In genomic region chr6:116389481-116389880, GRCm38 (mm10) we compare ENCODE assay signal across 32 mouse cellular contexts.
"Had no signal": no experiment of that assay in that cellular context is flagged by ENCODE, and none has a peak within 500 bp of the region (broad histone marks: within the 10 kb centered on the region; RNA-seq: fewer than 3 reads in every experiment).

No protein-coding gene starts in this region.

- H3K4me1 ChIP-seq: limb, embryonic 15.5 days had no signal

- ATAC-seq: liver, embryonic 12.5 days; liver, postnatal 0 days; lung, postnatal 0 days; midbrain, embryonic 13.5 days; midbrain, embryonic 15.5 days; midbrain, embryonic 16.5 days had no signal

- H3K4me2 ChIP-seq: limb, embryonic 12.5 days; limb, embryonic 13.5 days; limb, embryonic 15.5 days; liver, embryonic 11.5 days; liver, embryonic 12.5 days; liver, embryonic 13.5 days; liver, embryonic 15.5 days; lung, embryonic 14.5 days; lung, embryonic 15.5 days; midbrain, embryonic 11.5 days; midbrain, embryonic 12.5 days; midbrain, embryonic 13.5 days; midbrain, embryonic 15.5 days; neural tube, embryonic 12.5 days had no signal

- H3K9ac ChIP-seq: limb, embryonic 12.5 days; limb, embryonic 13.5 days; limb, embryonic 15.5 days; liver, embryonic 12.5 days; liver, embryonic 13.5 days; liver, embryonic 14.5 days; liver, embryonic 15.5 days; liver, postnatal 0 days; lung, embryonic 14.5 days; lung, embryonic 15.5 days; midbrain, embryonic 12.5 days; midbrain, embryonic 13.5 days; midbrain, embryonic 15.5 days; neural tube, embryonic 12.5 days had no signal

- H3K36me3 ChIP-seq: limb, embryonic 10.5 days; limb, embryonic 12.5 days; limb, embryonic 13.5 days; limb, embryonic 15.5 days; lung, embryonic 15.5 days; midbrain, embryonic 10.5 days; midbrain, embryonic 12.5 days; midbrain, embryonic 13.5 days; midbrain, embryonic 15.5 days; neural tube, embryonic 12.5 days had no signal

- H3K4me3 ChIP-seq: limb, embryonic 10.5 days; limb, embryonic 12.5 days; limb, embryonic 13.5 days; limb, embryonic 15.5 days; liver, embryonic 12.5 days; liver, embryonic 13.5 days; liver, embryonic 15.5 days; lung, embryonic 15.5 days; megakaryocyte, embryonic 14.5 days; midbrain, embryonic 10.5 days; midbrain, embryonic 12.5 days; midbrain, embryonic 13.5 days; midbrain, embryonic 15.5 days; myocyte; neural tube, embryonic 12.5 days had no signal

- DNase-seq: left cerebral cortex, postnatal 4 days; liver; liver, embryonic 13.5 days; liver, postnatal 0 days; lung, adult 18-20 months; lung, adult 2 months; lung, embryonic 14.5 days; lung, postnatal 10 days; lung, postnatal 14 days; lung, postnatal 36 days; lung, postnatal 4 days; midbrain, embryonic 14.5 days had no signal

- H3K27ac ChIP-seq: limb, embryonic 10.5 days; limb, embryonic 12.5 days; limb, embryonic 13.5 days; limb, embryonic 15.5 days; liver, embryonic 12.5 days; liver, embryonic 13.5 days; liver, embryonic 14.5 days; liver, embryonic 15.5 days; lung, embryonic 15.5 days; macrophage; midbrain, embryonic 10.5 days; midbrain, embryonic 12.5 days; midbrain, embryonic 13.5 days; midbrain, embryonic 15.5 days; neural tube, embryonic 12.5 days had no signal

- H3K27me3 ChIP-seq: limb, embryonic 12.5 days; limb, embryonic 13.5 days; limb, embryonic 15.5 days; liver, embryonic 12.5 days; liver, embryonic 13.5 days; liver, embryonic 15.5 days; lung, embryonic 15.5 days; megakaryocyte, embryonic 14.5 days; midbrain, embryonic 12.5 days; midbrain, embryonic 13.5 days; midbrain, embryonic 15.5 days; neural tube, embryonic 12.5 days had no signal

- H3K9me3 ChIP-seq: limb, embryonic 10.5 days; limb, embryonic 12.5 days; limb, embryonic 13.5 days; limb, embryonic 15.5 days; liver, embryonic 12.5 days; liver, embryonic 13.5 days; liver, embryonic 15.5 days; lung, embryonic 15.5 days; megakaryocyte, embryonic 14.5 days; midbrain, embryonic 10.5 days; midbrain, embryonic 12.5 days; midbrain, embryonic 13.5 days; midbrain, embryonic 15.5 days; neural tube, embryonic 12.5 days had no signal
